Mouse (Mus musculus): ENCODE measurements at regions not wholly inside any gene's neighbourhood (a gene's known extent, or its start where the extent isn't known, plus 50 kb on each side); places are given as distances from the start of the nearest gene placed in this dataset.

- peaks cover 11% of the 10 kb centered on the region for H3K4me1 ChIP-seq (replicated peaks; ENCODE audit: control insufficient read depth, insufficient read depth, low read length)
- H3K27me3 ChIP-seq (ENCODE audit: control insufficient read depth, insufficient read depth, low read length) = peaks cover 17% of the 10 kb centered on the region
- peak overlapping the region; percentile 6; the same call in 1 of the 2 replicates for H3K4me2 ChIP-seq (ENCODE audit: low read depth, low read length, severe bottlenecking)
- DNase-seq (ENCODE audit: low spot score) = peak; percentile 74
- H3K9me3 ChIP-seq (ENCODE audit: control insufficient read depth, low read length) = no peaks in the 10 kb centered on the region
- H3K36me3 ChIP-seq (ENCODE audit: control insufficient read depth, insufficient read depth, low read length) = no peaks in the 10 kb centered on the region
- H3K27ac ChIP-seq (ENCODE audit: low read depth, low read length) = 0 out of 2 replicates have a peak overlapping the region, but pooled peaks have one; percentile 28
- H3K9ac ChIP-seq (ENCODE audit: low read length) = no peak overlapping the region
- no peak overlapping the region for H3K4me3 ChIP-seq (ENCODE audit: low read depth, low read length)
- WGBS = 7% methylated on average over 5 of the region's 5 CpGs
- ATAC-seq (replicated peaks; ENCODE audit: low FRiP score) = peak; percentile 87
Observed at GRCm38 (mm10) chr7:136220245-136221167, 504.3 kb upstream of the Mki67 start.

GRCm38 (mm10) chr7:136221620-136222019 is 505.5 kb upstream of the Mki67 start:
- H3K4me2 ChIP-seq (ENCODE audit: low read depth, low read length, severe bottlenecking) = no peak overlapping the region
- H3K9me3 ChIP-seq (ENCODE audit: control insufficient read depth, low read length) = no peaks in the 10 kb centered on the region
- no peaks in the 10 kb centered on the region for H3K36me3 ChIP-seq (ENCODE audit: control insufficient read depth, insufficient read depth, low read length)
- ATAC-seq (replicated peaks; ENCODE audit: low FRiP score) (no peak), DNase-seq (ENCODE audit: low spot score) (peak; percentile 45)
- 89% methylated on average over 7 of the region's 7 CpGs for WGBS
- peaks cover 11% of the 10 kb centered on the region for H3K4me1 ChIP-seq (replicated peaks; ENCODE audit: control insufficient read depth, insufficient read depth, low read length)
- no peak overlapping the region for H3K4me3 ChIP-seq (ENCODE audit: low read depth, low read length)
- no peak overlapping the region for H3K9ac ChIP-seq (ENCODE audit: low read length)
- peaks cover 15% of the 10 kb centered on the region for H3K27me3 ChIP-seq (ENCODE audit: control insufficient read depth, insufficient read depth, low read length)
- H3K27ac ChIP-seq (ENCODE audit: low read depth, low read length) = no peak overlapping the region

GRCm38 (mm10) chr7:136226031-136226430 is 509.9 kb upstream of the Mki67 start:
- Histone ChIP-seq H3K27ac (ENCODE audit: low read depth, low read length) (no peak overlapping the region), H3K27me3 (ENCODE audit: control insufficient read depth, insufficient read depth, low read length) (peaks cover 2% of the 10 kb centered on the region; the same call in 1 of the 2 replicates), H3K36me3 (ENCODE audit: control insufficient read depth, insufficient read depth, low read length) (no peaks in the 10 kb centered on the region), H3K9ac (ENCODE audit: low read length) (no peak overlapping the region), H3K4me3 (ENCODE audit: low read depth, low read length) (no peak overlapping the region), H3K4me1 (replicated peaks; ENCODE audit: control insufficient read depth, insufficient read depth, low read length) (no peaks in the 10 kb centered on the region), H3K9me3 (ENCODE audit: control insufficient read depth, low read length) (no peaks in the 10 kb centered on the region), H3K4me2 (ENCODE audit: low read depth, low read length, severe bottlenecking) (no peak overlapping the region)
- DNase-seq (ENCODE audit: low spot score) = no peak
- WGBS = 78% methylated on average over 7 of the region's 7 CpGs
- ATAC-seq (replicated peaks; ENCODE audit: low FRiP score) = no peak

- Histone ChIP-seq H3K4me3 (ENCODE audit: low read depth, low read length) (no peak overlapping the region), H3K9me3 (ENCODE audit: control insufficient read depth, low read length) (no peaks in the 10 kb centered on the region), H3K36me3 (ENCODE audit: control insufficient read depth, insufficient read depth, low read length) (no peaks in the 10 kb centered on the region), H3K27ac (ENCODE audit: low read depth, low read length) (no peak overlapping the region), H3K4me2 (ENCODE audit: low read depth, low read length, severe bottlenecking) (no peak overlapping the region), H3K27me3 (ENCODE audit: control insufficient read depth, insufficient read depth, low read length) (no peaks in the 10 kb centered on the region), H3K4me1 (replicated peaks; ENCODE audit: control insufficient read depth, insufficient read depth, low read length) (no peaks in the 10 kb centered on the region), H3K9ac (ENCODE audit: low read length) (no peak overlapping the region)
- DNase-seq (ENCODE audit: low spot score) (no peak), ATAC-seq (replicated peaks; ENCODE audit: low FRiP score) (no peak)
- 88% methylated on average over 2 of the region's 2 CpGs for WGBS
Observed at GRCm38 (mm10) chr7:136228331-136228730, 512.2 kb upstream of the Mki67 start.

GRCm38 (mm10) chr7:136229592-136229991 is 513.4 kb upstream of the Mki67 start:
- H3K27me3 ChIP-seq (ENCODE audit: control insufficient read depth, insufficient read depth, low read length) = no peaks in the 10 kb centered on the region
- no peak overlapping the region for H3K4me3 ChIP-seq (ENCODE audit: low read depth, low read length)
- H3K36me3 ChIP-seq (ENCODE audit: control insufficient read depth, insufficient read depth, low read length) = no peaks in the 10 kb centered on the region
- WGBS = 63% methylated on average over 11 of the region's 11 CpGs
- H3K9me3 ChIP-seq (ENCODE audit: control insufficient read depth, low read length) = no peaks in the 10 kb centered on the region
- H3K9ac ChIP-seq (ENCODE audit: low read length) = no peak overlapping the region
- no peak overlapping the region for H3K4me2 ChIP-seq (ENCODE audit: low read depth, low read length, severe bottlenecking)
- H3K4me1 ChIP-seq (replicated peaks; ENCODE audit: control insufficient read depth, insufficient read depth, low read length) = no peaks in the 10 kb centered on the region
- DNase-seq (ENCODE audit: low spot score) = peak; percentile 35
- H3K27ac ChIP-seq (ENCODE audit: low read depth, low read length) = no peak overlapping the region
- no peak for ATAC-seq (replicated peaks; ENCODE audit: low FRiP score)

- WGBS = 82% methylated on average over 4 of the region's 4 CpGs
Observed at GRCm38 (mm10) chr7:136232177-136232576, 516.0 kb upstream of the Mki67 start.

GRCm38 (mm10) chr7:136235563-136235962 is 519.4 kb upstream of the Mki67 start:
- no peak overlapping the region for H3K4me3 ChIP-seq (ENCODE audit: low read depth, low read length)
- H3K27me3 ChIP-seq (ENCODE audit: control insufficient read depth, insufficient read depth, low read length) = no peaks in the 10 kb centered on the region
- H3K4me1 ChIP-seq (replicated peaks; ENCODE audit: control insufficient read depth, insufficient read depth, low read length) = no peaks in the 10 kb centered on the region
- WGBS = 65% methylated on average over 2 of the region's 2 CpGs
- no peaks in the 10 kb centered on the region for H3K36me3 ChIP-seq (ENCODE audit: control insufficient read depth, insufficient read depth, low read length)
- H3K4me2 ChIP-seq (ENCODE audit: low read depth, low read length, severe bottlenecking) = no peak overlapping the region
- no peak overlapping the region for H3K9ac ChIP-seq (ENCODE audit: low read length)
- H3K9me3 ChIP-seq (ENCODE audit: control insufficient read depth, low read length) = no peaks in the 10 kb centered on the region
- ATAC-seq (replicated peaks; ENCODE audit: low FRiP score) = no peak
- DNase-seq (ENCODE audit: low spot score) = no peak
- H3K27ac ChIP-seq (ENCODE audit: low read depth, low read length) = no peak overlapping the region

More at GRCm38 (mm10) chr7:136232177-136232576, 516.0 kb upstream of the Mki67 start:
- no peak overlapping the region for H3K4me3 ChIP-seq (ENCODE audit: low read depth, low read length)
- H3K27me3 ChIP-seq (ENCODE audit: control insufficient read depth, insufficient read depth, low read length) = no peaks in the 10 kb centered on the region
- no peak overlapping the region for H3K9ac ChIP-seq (ENCODE audit: low read length)
- H3K4me2 ChIP-seq (ENCODE audit: low read depth, low read length, severe bottlenecking) = no peak overlapping the region
- no peak overlapping the region for H3K27ac ChIP-seq (ENCODE audit: low read depth, low read length)
- no peaks in the 10 kb centered on the region for H3K4me1 ChIP-seq (replicated peaks; ENCODE audit: control insufficient read depth, insufficient read depth, low read length)
- ATAC-seq (replicated peaks; ENCODE audit: low FRiP score) = no peak
- DNase-seq (ENCODE audit: low spot score) = peak; percentile 23
- no peaks in the 10 kb centered on the region for H3K9me3 ChIP-seq (ENCODE audit: control insufficient read depth, low read length)
- H3K36me3 ChIP-seq (ENCODE audit: control insufficient read depth, insufficient read depth, low read length) = no peaks in the 10 kb centered on the region

GRCm38 (mm10) chr7:136236391-136236790 is 520.2 kb upstream of the Mki67 start:
- H3K9me3 ChIP-seq (ENCODE audit: control insufficient read depth, low read length) = no peaks in the 10 kb centered on the region
- no peak for DNase-seq (ENCODE audit: low spot score)
- no peaks in the 10 kb centered on the region for H3K36me3 ChIP-seq (ENCODE audit: control insufficient read depth, insufficient read depth, low read length)
- H3K9ac ChIP-seq (ENCODE audit: low read length) = no peak overlapping the region
- no peak for ATAC-seq (replicated peaks; ENCODE audit: low FRiP score)
- no peaks in the 10 kb centered on the region for H3K27me3 ChIP-seq (ENCODE audit: control insufficient read depth, insufficient read depth, low read length)
- H3K4me2 ChIP-seq (ENCODE audit: low read depth, low read length, severe bottlenecking) = no peak overlapping the region
- no peaks in the 10 kb centered on the region for H3K4me1 ChIP-seq (replicated peaks; ENCODE audit: control insufficient read depth, insufficient read depth, low read length)
- H3K27ac ChIP-seq (ENCODE audit: low read depth, low read length) = no peak overlapping the region
- H3K4me3 ChIP-seq (ENCODE audit: low read depth, low read length) = no peak overlapping the region
- 65% methylated on average over 10 of the region's 10 CpGs for WGBS

- no peak for DNase-seq (ENCODE audit: low spot score)
- no peaks in the 10 kb centered on the region for H3K27me3 ChIP-seq (ENCODE audit: control insufficient read depth, insufficient read depth, low read length)
- H3K36me3 ChIP-seq (ENCODE audit: control insufficient read depth, insufficient read depth, low read length) = no peaks in the 10 kb centered on the region
- no peak overlapping the region for H3K9ac ChIP-seq (ENCODE audit: low read length)
- no peak overlapping the region for H3K27ac ChIP-seq (ENCODE audit: low read depth, low read length)
- H3K4me3 ChIP-seq (ENCODE audit: low read depth, low read length) = no peak overlapping the region
- no peak for ATAC-seq (replicated peaks; ENCODE audit: low FRiP score)
- 26% methylated on average over 6 of the region's 6 CpGs for WGBS
- H3K9me3 ChIP-seq (ENCODE audit: control insufficient read depth, low read length) = no peaks in the 10 kb centered on the region
- no peaks in the 10 kb centered on the region; the same call in 1 of the 2 replicates for H3K4me1 ChIP-seq (replicated peaks; ENCODE audit: control insufficient read depth, insufficient read depth, low read length)
- H3K4me2 ChIP-seq (ENCODE audit: low read depth, low read length, severe bottlenecking) = no peak overlapping the region
Observed at GRCm38 (mm10) chr7:136265691-136266090, 549.5 kb upstream of the Mki67 start.
